Mouse (Mus musculus) liver, adult 2 months (tissue): ENCODE data around the gene Gdap1l1. TPM values are rescaled to one million over a fixed set of nuclear protein-coding genes. Genes with fewer than 3 reads are reported as not detected.

Experiments used
- DNase-seq: peaks from one replicate; pipeline ENCODE4 v3.0.0-alpha.2; 2011; ENCODE audit warnings: low read depth, low spot score; ENCODE audit errors: extremely low read depth
- H3K27ac ChIP-seq: fragments of 200-500 bp; replicated peaks from 2 replicates; pipeline ENCODE4 v1.5.1; 2012; ENCODE audit warnings: low read depth, mild to moderate bottlenecking, control low read depth, inconsistent platforms, low read length; ENCODE audit not compliant: insufficient read depth
- H3K27me3 ChIP-seq: fragments of 200-500 bp; 2 replicates; pipeline ENCODE4 v1.6.1; 2012; ENCODE audit warnings: mild to moderate bottlenecking, moderate library complexity, low read length, inconsistent platforms; ENCODE audit not compliant: control insufficient read depth, insufficient read depth
- H3K36me3 ChIP-seq: fragments of 200-500 bp; 2 replicates; pipeline ENCODE4 v1.6.1; 2012; ENCODE audit warnings: low read length, inconsistent platforms; ENCODE audit not compliant: control insufficient read depth, insufficient read depth
- H3K4me1 ChIP-seq: fragments of 200-500 bp; 2 replicates; pipeline ENCODE4 v1.6.1; 2011; ENCODE audit warnings: low read length; ENCODE audit not compliant: control insufficient read depth, insufficient read depth
- H3K4me3 ChIP-seq: fragments of 200-500 bp; 2 replicates; pipeline ENCODE4 v1.5.1; 2011; ENCODE audit warnings: low read depth, mild to moderate bottlenecking, control low read depth, low read length, moderate library complexity; ENCODE audit not compliant: insufficient read depth
- H3K79me2 ChIP-seq: fragments of 200-500 bp; 2 replicates; pipeline ENCODE4 v1.6.1; 2012; ENCODE audit warnings: inconsistent platforms, mild to moderate bottlenecking, low read length, moderate library complexity; ENCODE audit not compliant: control insufficient read depth, insufficient read depth
- H3K9ac ChIP-seq: fragments of 200-500 bp; 2 replicates; pipeline ENCODE4 v1.6.1; 2012; ENCODE audit warnings: low read depth, mild to moderate bottlenecking, control low read depth, inconsistent platforms, low read length
- CTCF ChIP-seq: fragments of 200-500 bp; IDR thresholded peaks from 2 replicates; pipeline ENCODE4 v1.5.1; 2011; ENCODE audit warnings: low read depth, low read length, control low read depth
- POLR2A ChIP-seq: fragments of 200-500 bp; IDR thresholded peaks from 2 replicates; pipeline ENCODE4 v1.6.1; 2011; ENCODE audit warnings: low read length, control low read depth; ENCODE audit not compliant: insufficient read depth; ENCODE audit errors: extremely low read depth
- WGBS: fragments of 180-500 bp; shearing (Covaris S2); methylation state at CpG from one replicate; pipeline ENCODE4 v1.1.7; 2018; 5-methylcytosine and 5-hydroxymethylcytosine counted together
- polyA plus RNA-seq: library from polyadenylated mRNA; depleted of rRNA; stranded (reverse); fragments of >200 nt; gene quantifications from 2 replicates; pipeline ENCODE4 v1.2.3, GENCODE M21; 2012; rRNA removed
- total RNA-seq: library from RNA; depleted of rRNA; stranded (reverse); fragments of >200 nt; gene quantifications from 2 replicates; pipeline ENCODE4 v1.2.3, GENCODE M21; 2014; rRNA removed

Gdap1l1 gene
- total and polyA plus RNA-seq, 2 experiments, result not detected

DNA sequence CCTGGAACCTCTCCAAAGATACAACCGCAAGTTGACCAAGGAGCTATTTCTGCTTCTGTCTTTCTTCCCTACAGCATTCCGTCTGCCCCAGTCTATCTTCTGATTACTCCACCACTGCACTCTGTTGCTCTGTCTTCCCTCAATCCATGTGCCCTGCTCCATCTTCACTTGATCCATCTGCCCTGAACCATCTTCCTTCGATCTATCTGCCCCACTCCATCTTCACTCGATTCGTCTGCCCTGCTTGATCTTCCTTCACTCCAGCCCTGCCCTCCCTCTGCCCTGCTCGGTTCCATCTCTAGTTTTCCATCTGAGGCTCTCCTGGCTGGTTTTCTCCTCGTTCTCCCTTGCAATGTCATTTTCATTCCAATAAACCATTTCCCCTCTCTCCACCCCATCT lies 64.9 kb downstream of the Gdap1l1 start:
- H3K27ac ChIP-seq, result no peak overlapping the region
- 78% methylated on average over 7 of the region's 7 CpGs for WGBS

More for the DNA sequence above, 64.9 kb downstream of the Gdap1l1 start:
- DNase-seq, result no peak
- no peak for TF ChIP-seq POLR2A
- TF ChIP-seq CTCF, result no peak
- Histone ChIP-seq H3K27me3 (no peaks in the 10 kb centered on the region), H3K9ac (no peak overlapping the region), H3K36me3 (no peaks in the 10 kb centered on the region), H3K4me3 (no peak overlapping the region), H3K4me1 (peaks cover 10% of the 10 kb centered on the region), H3K79me2 (no peaks in the 10 kb centered on the region)

Other genes starting within 250 kb of the Gdap1l1 start
- 0.09 and 0.20 TPM in 2 replicates for gene Tox2, start 235.4 kb upstream of the Gdap1l1 start, total RNA-seq
- gene Tox2, start 235.4 kb upstream of the Gdap1l1 start, polyA plus RNA-seq, result 0.27 and 0.41 TPM in 2 replicates
- gene Jph2, start 40.5 kb upstream of the Gdap1l1 start, total RNA-seq, result 0.07 and 0.09 TPM in 2 replicates
- 0.07 and 0.10 TPM in 2 replicates for gene Jph2, start 40.5 kb upstream of the Gdap1l1 start, polyA plus RNA-seq
- gene Oser1, start 13.8 kb upstream of the Gdap1l1 start, total RNA-seq, result 21.9 and 22.6 TPM in 2 replicates
- gene Oser1, start 13.8 kb upstream of the Gdap1l1 start, polyA plus RNA-seq, result 8.0 and 8.3 TPM in 2 replicates
- 19.5 and 20.1 TPM in 2 replicates for gene Fitm2, start 34.2 kb downstream of the Gdap1l1 start, total RNA-seq
- gene Fitm2, start 34.2 kb downstream of the Gdap1l1 start, polyA plus RNA-seq, result 19.8 and 20.9 TPM in 2 replicates
- not detected in 2 replicates for gene R3hdml, start 53.8 kb downstream of the Gdap1l1 start, total RNA-seq
- gene R3hdml, start 53.8 kb downstream of the Gdap1l1 start, polyA plus RNA-seq, result not detected in 2 replicates
- gene Hnf4a, start 68.3 kb downstream of the Gdap1l1 start, total RNA-seq, result 164 and 213 TPM in 2 replicates
- gene Hnf4a, start 68.3 kb downstream of the Gdap1l1 start, polyA plus RNA-seq, result 260 and 313 TPM in 2 replicates
- gene Ttpal, start 163.8 kb downstream of the Gdap1l1 start, total RNA-seq, result 9.3 and 9.7 TPM in 2 replicates
- 8.1 and 12.4 TPM in 2 replicates for gene Ttpal, start 163.8 kb downstream of the Gdap1l1 start, polyA plus RNA-seq
- gene Serinc3, start 206.7 kb downstream of the Gdap1l1 start, total RNA-seq, result 123 TPM in 2 replicates
- gene Serinc3, start 206.7 kb downstream of the Gdap1l1 start, polyA plus RNA-seq, result 122 and 124 TPM in 2 replicates
- 13.2 and 17.2 TPM in 2 replicates for gene Pkig, start 219.9 kb downstream of the Gdap1l1 start, total RNA-seq
- gene Pkig, start 219.9 kb downstream of the Gdap1l1 start, polyA plus RNA-seq, result 35.0 and 35.2 TPM in 2 replicates